Mouse (Mus musculus) heart, embryonic 10.5 days (tissue): ENCODE measurements around the gene Btnl2. TPM values are rescaled to one million over a fixed set of nuclear protein-coding genes. Genes with fewer than 3 reads are reported as not detected.

ENCODE experiments used
- DNase-seq: peaks from one replicate; pipeline ENCODE4 v3.0.0-alpha.2; 2017; ENCODE audit warnings: low spot score
- H3K27ac ChIP-seq: fragments of 300-500 bp; sonication (generic); 2 replicates; pipeline ENCODE4 v1.5.1; 2016; ENCODE audit warnings: mild to moderate bottlenecking
- H3K27me3 ChIP-seq: fragments of 300-500 bp; sonication (generic); 2 replicates; pipeline ENCODE4 v1.6.1; 2016; ENCODE audit warnings: mild to moderate bottlenecking; ENCODE audit not compliant: poor library complexity, insufficient read depth, severe bottlenecking
- H3K36me3 ChIP-seq: fragments of 300-500 bp; sonication (generic); 2 replicates; pipeline ENCODE4 v1.6.1; 2016; ENCODE audit warnings: mild to moderate bottlenecking, moderate library complexity
- H3K4me1 ChIP-seq: fragments of 300-500 bp; sonication (generic); 2 replicates; pipeline ENCODE4 v1.6.1; 2016; ENCODE audit warnings: mild to moderate bottlenecking
- H3K4me3 ChIP-seq: fragments of 300-500 bp; sonication (generic); 2 replicates; pipeline ENCODE4 v1.5.1; 2016; ENCODE audit warnings: mild to moderate bottlenecking, moderate library complexity
- H3K9me3 ChIP-seq: fragments of 300-500 bp; sonication (generic); 2 replicates; pipeline ENCODE4 v1.6.1; 2016; ENCODE audit warnings: mild to moderate bottlenecking, moderate library complexity
- WGBS: fragments of 180-500 bp; shearing (Covaris S2); methylation state at CpG from one replicate; pipeline ENCODE4 v1.1.7; 2016; 5-methylcytosine and 5-hydroxymethylcytosine counted together
- polyA plus RNA-seq: library from polyadenylated mRNA; unstranded; fragments of >200 nt; fragmentation: Nextera tagmentation; extraction: Ambion mirVana; gene quantifications from 2 replicates; pipeline ENCODE4 v1.2.1, GENCODE M21; 2016

Btnl2 gene
- polyA plus RNA-seq, 1 experiment from 2014 or later = not detected

DNA sequence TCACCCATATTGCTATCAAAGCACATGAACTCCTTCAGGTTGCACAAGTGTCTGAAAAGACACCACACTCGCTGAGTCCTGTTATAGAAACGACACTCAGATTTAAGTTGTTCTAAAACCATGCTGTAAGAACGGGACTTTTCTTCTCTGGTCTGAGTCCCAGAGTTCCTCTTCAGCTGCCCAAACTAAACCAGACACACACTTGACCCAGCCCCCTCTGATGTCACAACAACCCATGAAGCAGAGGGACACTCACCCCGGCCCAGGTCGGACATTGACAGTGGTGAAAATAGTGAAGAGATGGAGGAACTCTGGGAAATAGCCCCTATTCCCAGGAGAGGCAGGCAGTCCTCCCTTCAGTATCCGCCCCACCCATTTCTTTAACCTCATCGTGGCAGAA lies 36.9 kb downstream of the Btnl2 start:
- Histone ChIP-seq H3K36me3 (no peaks in the 10 kb centered on the region), H3K27me3 (peaks cover 24% of the 10 kb centered on the region), H3K27ac (no peak overlapping the region), H3K9me3 (no peaks in the 10 kb centered on the region), H3K4me1 (0 out of 2 replicates have a peak, but pooled peaks cover 8% of the 10 kb centered on the region), H3K4me3 (no peak overlapping the region)
- 61% methylated on average over 7 of the region's 7 CpGs for WGBS
- DNase-seq = no peak

DNA sequence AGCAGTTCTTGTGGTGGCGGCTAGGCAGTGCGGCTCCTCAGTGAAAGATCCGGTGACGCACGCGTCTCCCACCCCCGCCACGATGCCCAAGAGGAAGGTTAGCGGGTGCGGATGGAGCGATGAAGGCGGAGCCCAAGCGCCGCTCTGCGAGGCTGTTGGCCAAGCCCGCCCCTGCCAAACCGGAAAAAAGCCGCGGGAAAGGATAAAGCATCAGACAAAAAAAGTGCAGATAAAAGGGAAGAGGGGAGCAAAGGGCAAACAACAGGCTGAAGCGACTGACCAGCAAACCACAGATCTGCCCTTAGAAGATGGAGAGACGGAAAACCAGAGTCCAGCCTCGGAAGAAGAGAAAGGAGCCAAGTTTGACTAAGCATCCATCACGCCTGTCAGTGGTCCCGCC lies 37.7 kb downstream of the Btnl2 start:
- H3K27me3 ChIP-seq = peaks cover 24% of the 10 kb centered on the region
- no peaks in the 10 kb centered on the region for H3K9me3 ChIP-seq
- DNase-seq = no peak
- H3K27ac ChIP-seq = no peak overlapping the region
- 0 out of 2 replicates have a peak, but pooled peaks cover 8% of the 10 kb centered on the region for H3K4me1 ChIP-seq
- no peaks in the 10 kb centered on the region for H3K36me3 ChIP-seq
- peak overlapping the region; percentile 49 for H3K4me3 ChIP-seq
- WGBS = 5% methylated on average over 24 of the region's 24 CpGs

DNA sequence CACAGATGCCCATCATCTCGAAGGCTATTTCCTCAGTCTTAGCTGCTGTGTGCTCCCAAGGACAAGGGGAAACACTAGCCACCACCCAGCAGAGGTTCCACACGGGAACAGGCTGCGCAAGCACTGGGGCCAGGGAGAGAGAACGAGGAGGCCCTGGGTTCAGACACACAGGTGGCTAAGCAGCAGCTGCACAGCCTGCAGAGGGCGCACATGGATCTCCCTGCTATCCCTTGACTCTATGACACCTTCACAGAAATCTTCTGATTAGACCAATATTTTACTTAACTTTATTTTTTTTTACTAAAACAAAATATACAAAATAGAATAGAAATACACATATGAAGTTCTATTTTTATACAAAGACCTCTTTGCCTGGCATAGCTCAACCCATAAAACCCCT lies 42.7 kb downstream of the Btnl2 start:
- no peak overlapping the region for H3K4me3 ChIP-seq

DNA sequence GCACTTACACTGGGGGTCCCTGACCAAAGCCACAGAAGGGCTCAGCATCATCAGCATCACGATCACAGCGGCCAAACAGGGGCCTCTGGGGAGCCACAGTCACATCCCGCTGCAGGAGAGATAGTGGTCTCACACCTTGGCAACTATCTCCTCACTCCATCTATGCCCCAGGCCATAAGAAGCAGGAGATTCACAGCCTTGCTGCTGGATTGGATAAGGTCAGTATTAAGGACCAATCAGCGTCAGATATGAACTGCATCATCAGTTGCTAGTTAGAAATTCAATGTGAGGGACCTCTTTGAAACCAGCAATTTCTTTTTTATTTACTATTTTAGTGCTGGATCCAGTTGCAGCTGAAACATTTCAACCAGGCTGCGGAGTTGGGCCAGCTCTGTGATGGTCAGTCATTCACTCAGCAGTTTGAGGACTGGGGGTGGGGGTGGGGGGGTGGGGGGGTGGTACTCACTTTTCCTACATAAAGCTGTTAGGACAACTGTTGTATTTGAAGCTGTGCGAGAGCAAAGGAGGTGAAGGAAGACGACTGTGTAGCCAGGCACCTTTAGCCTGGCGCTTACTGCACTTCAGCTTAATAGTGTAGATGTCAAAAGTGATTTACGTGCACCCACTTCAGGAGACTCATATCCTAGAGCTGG lies 43.6 kb downstream of the Btnl2 start:
- Histone ChIP-seq H3K4me3 (peak overlapping the region; percentile 67), H3K27ac (peak overlapping the region; percentile 83)
- 10% methylated on average over 9 of the region's 9 CpGs for WGBS

More for the DNA sequence above, 42.7 kb downstream of the Btnl2 start:
- H3K36me3 ChIP-seq = no peaks in the 10 kb centered on the region
- H3K9me3 ChIP-seq = no peaks in the 10 kb centered on the region
- H3K27ac ChIP-seq = no peak overlapping the region
- peaks cover 16% of the 10 kb centered on the region for H3K27me3 ChIP-seq
- DNase-seq = no peak
- 62% methylated on average over 5 of the region's 5 CpGs for WGBS
- 0 out of 2 replicates have a peak, but pooled peaks cover 3% of the 10 kb centered on the region for H3K4me1 ChIP-seq

DNA sequence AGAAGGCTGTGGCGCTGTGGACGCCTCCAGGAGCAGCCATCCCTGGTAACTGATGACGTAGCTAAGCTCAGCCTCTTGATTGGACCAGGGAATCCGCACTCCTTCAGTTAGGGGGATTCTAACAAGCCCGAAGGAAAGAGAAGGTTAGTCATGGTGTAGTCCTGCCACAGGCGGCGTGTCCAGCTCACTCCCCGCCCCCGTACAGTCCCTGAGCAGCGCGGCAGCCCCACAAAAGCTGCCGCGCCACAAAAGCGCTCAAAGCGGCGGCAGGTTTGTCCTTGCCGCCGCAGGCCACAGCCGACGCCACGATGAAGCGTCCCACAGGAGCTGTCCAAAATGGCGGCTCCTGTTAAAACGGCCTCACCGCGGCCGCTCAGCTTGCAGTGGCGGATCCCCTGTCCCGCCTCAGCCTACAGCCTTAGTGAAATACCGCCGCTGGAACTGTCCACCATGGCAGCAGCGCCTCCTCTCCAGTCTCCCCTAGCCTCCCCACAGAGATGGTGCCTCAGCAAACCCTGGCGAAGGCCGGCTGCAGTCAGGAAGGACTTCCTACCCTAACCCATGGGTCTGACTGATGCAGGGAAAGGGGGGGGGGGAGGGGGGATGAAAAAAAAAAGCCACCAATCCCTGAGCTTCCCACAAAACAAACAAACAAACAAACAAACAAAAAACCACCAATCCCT lies 44.2 kb downstream of the Btnl2 start, which contains the start of gene BC051142:
Gene BC051142 (plus strand): TSS at position 110 of the 683 bp plus-strand sequence.
- H3K27ac ChIP-seq = peak within 1 kb of the TSS; percentile 83
- H3K27me3 ChIP-seq = peaks cover 16% of the 10 kb centered on the region
- 8% methylated on average over 34 of the region's 34 CpGs for WGBS
- no peaks in the 10 kb centered on the region for H3K36me3 ChIP-seq
- H3K9me3 ChIP-seq = no peaks in the 10 kb centered on the region
- peak; percentile 80 for DNase-seq
- H3K4me1 ChIP-seq = 0 out of 2 replicates have a peak, but pooled peaks cover 2% of the 10 kb centered on the region
- H3K4me3 ChIP-seq = peak within 1 kb of the TSS; percentile 67

More for the DNA sequence above, 43.6 kb downstream of the Btnl2 start:
- no peak for DNase-seq
- Histone ChIP-seq H3K27me3 (peaks cover 16% of the 10 kb centered on the region), H3K4me1 (0 out of 2 replicates have a peak, but pooled peaks cover 2% of the 10 kb centered on the region), H3K36me3 (no peaks in the 10 kb centered on the region), H3K9me3 (no peaks in the 10 kb centered on the region)

DNA sequence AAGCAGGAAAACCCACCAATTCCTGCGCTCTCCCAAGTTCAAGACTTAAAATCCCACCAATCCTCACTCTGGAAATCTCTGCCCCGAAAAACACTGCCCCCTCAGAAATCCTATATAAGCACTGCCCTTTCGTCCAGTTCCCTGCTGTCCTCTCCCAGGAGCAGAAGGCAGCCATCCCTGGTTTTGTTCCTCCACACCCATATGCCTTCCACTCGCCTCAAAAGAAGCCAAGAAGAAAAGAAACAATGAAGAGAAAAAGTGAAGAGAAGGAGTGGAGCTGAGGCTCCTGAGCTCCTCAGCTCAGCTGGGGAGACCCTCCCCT lies 44.7 kb downstream of the Btnl2 start:
- 0 out of 2 replicates have a peak, but pooled peaks cover 2% of the 10 kb centered on the region for H3K4me1 ChIP-seq
- H3K27ac ChIP-seq = no peak overlapping the region; the same call in 1 of the 2 replicates
- no peaks in the 10 kb centered on the region for H3K9me3 ChIP-seq
- peak overlapping the region; percentile 67 for H3K4me3 ChIP-seq
- no peaks in the 10 kb centered on the region for H3K36me3 ChIP-seq
- DNase-seq = no peak
- WGBS = 43% methylated on average over 4 of the region's 4 CpGs
- peaks cover 16% of the 10 kb centered on the region for H3K27me3 ChIP-seq

DNA sequence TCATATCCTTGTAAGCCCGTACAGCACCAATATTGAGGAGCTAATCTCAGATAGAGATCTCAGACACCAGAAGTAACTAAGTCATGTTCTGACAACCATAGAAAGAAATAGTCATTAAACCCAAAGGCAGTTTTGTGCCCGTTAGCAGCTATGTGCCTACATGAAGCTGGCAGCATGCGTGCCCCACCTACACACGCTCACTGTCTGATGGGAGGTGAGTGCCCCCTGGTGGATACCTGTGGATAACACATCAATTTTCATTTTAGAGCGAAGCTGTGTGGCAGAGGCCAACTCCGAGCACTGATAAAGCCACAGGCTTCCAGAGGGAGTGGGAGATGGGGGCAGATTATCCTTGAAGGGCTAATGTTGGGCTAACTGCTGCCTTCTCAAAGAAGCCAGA lies 56.5 kb downstream of the Btnl2 start:
- no peak for DNase-seq
- WGBS = 26% methylated on average over 6 of the region's 6 CpGs
- no peak overlapping the region for H3K27ac ChIP-seq
- H3K27me3 ChIP-seq = peaks cover 10% of the 10 kb centered on the region; the same call in 1 of the 2 replicates
- no peaks in the 10 kb centered on the region for H3K9me3 ChIP-seq
- no peaks in the 10 kb centered on the region for H3K4me1 ChIP-seq
- no peaks in the 10 kb centered on the region for H3K36me3 ChIP-seq
- no peak overlapping the region for H3K4me3 ChIP-seq

Other genes starting within 250 kb of the Btnl2 start
- 4.2 and 7.1 TPM in 2 replicates for gene H2-DMa, start 235.3 kb upstream of the Btnl2 start, polyA plus RNA-seq
- gene Brd2, start 232.2 kb upstream of the Btnl2 start, polyA plus RNA-seq = 77.6 and 101 TPM in 2 replicates
- gene H2-DMb2, start 211.5 kb upstream of the Btnl2 start, polyA plus RNA-seq = 0.18 TPM in 1 of 2 replicates, not detected in the other
- gene H2-DMb1, start 201.8 kb upstream of the Btnl2 start, polyA plus RNA-seq = 0.23 and 0.29 TPM in 2 replicates
- gene Tap1, start 167.3 kb upstream of the Btnl2 start, polyA plus RNA-seq = 0.84 and 1.2 TPM in 2 replicates
- 0.41 and 0.60 TPM in 2 replicates for gene Psmb9, start 167.1 kb upstream of the Btnl2 start, polyA plus RNA-seq
- 0.86 and 0.87 TPM in 2 replicates for gene Psmb8, start 157.1 kb upstream of the Btnl2 start, polyA plus RNA-seq
- 0.48 and 0.51 TPM in 2 replicates for gene Tap2, start 151.3 kb upstream of the Btnl2 start, polyA plus RNA-seq
- not detected in 2 replicates for gene H2-Ob, start 115.9 kb upstream of the Btnl2 start, polyA plus RNA-seq
- gene H2-Ab1, start 97.1 kb upstream of the Btnl2 start, polyA plus RNA-seq = 13.2 and 14.6 TPM in 2 replicates
- gene H2-Aa, start 67.0 kb upstream of the Btnl2 start, polyA plus RNA-seq = 0.11 TPM in 1 of 2 replicates, not detected in the other
- 1.4 TPM in 2 replicates for gene H2-Eb1, start 49.0 kb upstream of the Btnl2 start, polyA plus RNA-seq
- not detected in 2 replicates for gene H2-Eb2, start 29.2 kb upstream of the Btnl2 start, polyA plus RNA-seq
- not detected in 2 replicates for gene Btnl1, start 22.3 kb downstream of the Btnl2 start, polyA plus RNA-seq
- 0.14 and 0.15 TPM in 2 replicates for gene BC051142, start 44.0 kb downstream of the Btnl2 start, polyA plus RNA-seq
- gene Btnl4, start 122.5 kb downstream of the Btnl2 start, polyA plus RNA-seq = not detected in 2 replicates
- gene Btnl6, start 162.5 kb downstream of the Btnl2 start, polyA plus RNA-seq = not detected in 2 replicates
- 6.4 and 8.4 TPM in 2 replicates for gene Notch4, start 209.4 kb downstream of the Btnl2 start, polyA plus RNA-seq
- 6.8 and 11.0 TPM in 2 replicates for gene Gpsm3, start 235.0 kb downstream of the Btnl2 start, polyA plus RNA-seq
- 10.2 and 16.6 TPM in 2 replicates for gene Pbx2, start 236.4 kb downstream of the Btnl2 start, polyA plus RNA-seq
- 5.3 and 5.6 TPM in 2 replicates for gene Ager, start 243.0 kb downstream of the Btnl2 start, polyA plus RNA-seq
- gene Rnf5, start 248.9 kb downstream of the Btnl2 start, polyA plus RNA-seq = 139 and 157 TPM in 2 replicates
- gene Agpat1, start 249.4 kb downstream of the Btnl2 start, polyA plus RNA-seq = 44.8 and 57.8 TPM in 2 replicates